Mouse (Mus musculus) embryo, embryonic 10.5 days (tissue): ENCODE data around the gene Notch3.
"Not testable (repeated sequence)": the region's sequence is repeated elsewhere in the genome, so short reads cannot be mapped to it uniquely, and the experiment has no call there.

Experiments used
- DNase-seq: peaks from one replicate; pipeline ENCODE4 v3.0.0-alpha.2; 2015; ENCODE audit warnings: low spot score

The Notch3 gene

DNA sequence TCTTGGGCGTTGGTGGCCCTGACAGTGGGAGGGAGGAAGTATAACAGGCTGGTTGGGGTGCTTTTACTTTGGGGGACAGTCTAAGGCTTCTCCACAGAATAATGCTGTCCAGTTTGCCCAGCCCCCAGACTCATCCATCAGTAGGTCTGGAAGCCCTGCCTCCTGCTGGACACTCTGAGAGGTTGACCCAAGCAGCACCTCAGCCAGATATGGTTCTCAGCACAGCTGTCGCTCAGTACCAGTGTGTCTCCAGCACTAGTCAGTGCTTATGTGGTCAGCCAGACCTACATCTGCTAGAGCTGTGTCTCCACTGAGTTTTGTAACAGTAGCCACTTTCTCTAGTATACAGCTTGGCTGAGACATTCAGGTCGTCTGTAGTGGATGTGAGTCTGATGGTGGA is 48.2 kb downstream of the Notch3 start:
- DNase-seq: peak; percentile 45

DNA sequence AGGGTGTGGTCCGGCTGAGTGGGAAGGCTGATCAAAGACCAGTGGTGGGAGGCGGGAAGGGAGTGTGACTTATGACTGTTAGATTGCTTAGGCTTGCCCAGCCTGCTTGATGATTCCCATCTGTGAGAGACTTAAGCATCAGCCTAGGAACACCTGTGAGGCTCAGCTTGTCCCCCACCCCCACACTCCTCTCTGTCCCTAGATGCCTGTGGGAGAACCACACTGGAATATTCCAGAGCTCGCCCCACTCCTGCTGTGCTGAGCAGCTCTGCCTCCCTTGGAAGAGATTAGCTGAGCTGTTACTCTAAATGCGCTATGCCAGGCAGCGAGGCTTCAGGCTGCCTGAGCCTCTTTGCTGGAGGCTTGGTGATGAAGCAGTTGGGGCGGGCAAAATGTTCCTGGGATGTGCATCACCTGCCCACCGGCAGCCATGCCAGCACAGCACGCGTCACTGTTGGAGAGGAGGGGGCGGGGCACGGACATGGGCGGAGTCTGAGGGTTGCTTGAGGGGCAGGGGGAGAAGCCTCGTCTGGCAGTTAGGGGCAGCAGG is 48.7 kb downstream of the Notch3 start:
- peak; percentile 72 for DNase-seq

DNA sequence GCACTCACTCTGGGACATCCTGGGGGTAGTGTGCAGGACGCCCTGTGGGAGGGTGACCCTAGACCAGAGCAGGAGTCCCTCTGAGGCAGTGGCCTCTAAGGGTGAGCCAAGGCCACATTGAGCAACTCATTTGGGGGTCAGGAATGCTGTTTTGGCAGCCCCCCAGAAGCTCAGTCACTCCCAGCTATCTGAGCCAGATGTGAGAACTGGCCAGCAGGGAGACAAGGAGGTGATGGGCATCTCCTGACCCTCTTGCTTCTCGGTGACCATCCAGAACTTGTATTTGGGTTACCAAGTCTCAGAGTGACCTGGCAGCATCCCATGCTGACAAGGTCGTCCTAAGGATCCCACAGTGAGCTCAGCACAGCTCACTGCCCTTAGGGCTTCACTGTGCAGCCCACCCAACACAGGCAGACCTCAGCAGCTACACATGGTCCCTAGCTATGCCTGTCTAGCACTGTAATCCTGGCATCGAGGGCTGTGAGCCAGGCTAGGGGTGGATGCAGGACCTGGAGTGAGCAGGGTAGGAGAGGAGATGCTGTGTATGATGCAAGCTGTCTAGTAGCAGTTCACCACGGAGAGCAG is 49.3 kb downstream of the Notch3 start:
- DNase-seq: no peak

DNA sequence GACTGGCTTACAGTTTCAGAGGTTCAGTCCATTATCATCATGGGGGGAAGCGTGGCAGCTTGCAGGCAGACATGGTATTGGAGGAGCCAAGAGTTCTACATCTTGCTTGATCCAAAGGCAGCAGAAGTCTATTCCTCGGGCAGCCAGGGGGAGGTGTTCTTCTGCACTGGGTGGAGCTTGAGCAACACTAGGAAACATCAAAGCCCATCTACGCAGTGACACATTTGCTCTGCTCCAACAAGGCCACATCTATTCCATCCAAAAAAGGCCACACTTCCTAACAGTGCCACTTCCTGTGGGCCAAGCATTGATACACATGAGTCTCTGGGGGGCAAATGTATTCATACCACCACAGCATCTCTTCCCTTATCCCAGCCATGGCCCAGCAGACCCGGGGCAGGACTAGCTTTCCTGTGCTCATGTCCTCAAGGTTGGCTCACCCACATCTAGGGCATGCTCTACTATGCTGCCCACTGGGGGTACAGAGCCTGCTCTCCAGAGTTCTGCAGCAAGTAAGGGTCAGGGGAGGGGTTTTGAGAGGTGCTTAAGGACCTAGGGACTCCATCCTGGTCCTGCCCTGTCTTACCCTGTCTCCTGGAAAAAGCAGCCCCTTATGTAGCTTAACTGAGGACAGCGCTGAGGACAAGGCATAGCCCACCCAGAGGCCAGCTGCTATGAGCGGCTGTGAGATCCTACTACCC is 49.9 kb downstream of the Notch3 start:
- no peak for DNase-seq

DNA sequence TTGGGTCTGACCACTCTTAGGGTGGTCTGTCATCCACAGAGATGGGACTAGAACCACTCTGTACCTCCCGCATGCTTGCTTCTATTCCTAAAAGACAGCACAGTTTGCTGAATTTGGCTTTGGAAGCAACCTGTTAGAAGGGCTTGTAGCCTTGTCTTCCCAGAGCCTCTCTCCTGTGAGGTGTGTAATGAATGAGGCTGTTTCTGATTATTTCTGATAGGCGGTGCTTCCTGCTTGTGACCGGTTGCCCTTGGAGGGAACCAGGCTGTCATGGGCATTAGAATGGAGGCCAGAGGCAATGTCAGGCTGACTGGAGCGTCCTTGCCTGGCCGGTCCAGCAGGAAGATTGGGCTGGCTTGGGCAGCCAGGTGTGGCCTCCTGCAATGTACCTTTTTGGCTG is 52.2 kb downstream of the Notch3 start:
- DNase-seq: peak; percentile 15

DNA sequence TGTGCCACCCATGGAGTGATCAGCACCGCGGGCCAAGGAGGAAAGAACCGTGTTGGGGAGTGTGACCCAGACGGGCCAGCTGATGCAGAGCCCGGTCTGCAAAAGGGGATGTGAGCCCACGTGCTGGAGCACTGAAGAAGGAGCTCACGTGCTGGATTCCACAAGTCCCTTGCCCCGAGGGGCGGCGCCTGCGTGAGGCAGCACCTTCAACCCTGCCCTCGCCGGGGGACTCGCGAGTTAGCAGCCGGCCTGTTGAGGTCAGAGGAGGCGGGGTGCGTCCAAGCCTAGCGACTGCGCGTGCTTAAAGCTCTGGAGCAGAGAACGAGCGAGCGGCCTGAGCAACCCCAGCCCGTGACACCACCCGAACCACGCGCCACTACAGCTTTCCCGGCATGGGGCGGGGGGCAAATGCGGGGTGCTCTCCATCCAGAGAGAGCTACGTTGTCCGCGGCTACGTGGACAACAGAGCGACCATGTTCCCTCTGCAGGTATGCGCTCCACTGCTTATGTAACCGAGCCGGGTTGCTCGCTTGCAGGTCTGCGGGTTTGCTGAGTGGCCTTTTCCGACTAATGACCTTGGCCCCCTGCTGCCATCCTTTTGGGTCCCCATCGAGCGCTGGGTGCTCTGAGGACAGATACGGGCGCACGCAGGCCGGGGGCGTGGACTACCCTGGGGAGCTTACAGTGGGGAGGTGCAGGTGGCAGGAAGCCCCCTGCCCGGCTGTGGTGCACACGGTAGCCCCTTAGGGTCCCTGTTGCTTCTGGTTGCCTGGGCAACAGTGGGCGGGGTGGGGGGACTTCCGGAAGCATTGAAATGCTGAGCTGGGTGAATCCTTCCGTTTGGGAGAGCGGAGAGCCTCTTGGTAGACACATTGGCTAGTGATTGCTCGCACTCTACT is 52.9 kb downstream of the Notch3 start:
- DNase-seq: peak; percentile 74

DNA sequence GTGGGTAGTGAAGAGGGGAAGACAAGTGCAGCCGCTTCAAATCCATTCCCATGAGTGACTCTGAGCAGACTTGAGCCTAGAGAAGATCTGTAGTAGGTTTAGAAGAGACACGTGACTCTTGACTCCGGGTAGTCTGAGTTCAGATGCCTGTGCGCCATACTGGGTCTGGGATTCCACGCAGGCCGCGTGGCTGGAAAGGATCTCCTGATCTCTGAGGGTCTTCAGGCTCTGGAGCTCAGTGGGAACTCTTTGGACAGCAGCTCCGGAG is 53.5 kb downstream of the Notch3 start:
- peak; percentile 37 for DNase-seq

DNA sequence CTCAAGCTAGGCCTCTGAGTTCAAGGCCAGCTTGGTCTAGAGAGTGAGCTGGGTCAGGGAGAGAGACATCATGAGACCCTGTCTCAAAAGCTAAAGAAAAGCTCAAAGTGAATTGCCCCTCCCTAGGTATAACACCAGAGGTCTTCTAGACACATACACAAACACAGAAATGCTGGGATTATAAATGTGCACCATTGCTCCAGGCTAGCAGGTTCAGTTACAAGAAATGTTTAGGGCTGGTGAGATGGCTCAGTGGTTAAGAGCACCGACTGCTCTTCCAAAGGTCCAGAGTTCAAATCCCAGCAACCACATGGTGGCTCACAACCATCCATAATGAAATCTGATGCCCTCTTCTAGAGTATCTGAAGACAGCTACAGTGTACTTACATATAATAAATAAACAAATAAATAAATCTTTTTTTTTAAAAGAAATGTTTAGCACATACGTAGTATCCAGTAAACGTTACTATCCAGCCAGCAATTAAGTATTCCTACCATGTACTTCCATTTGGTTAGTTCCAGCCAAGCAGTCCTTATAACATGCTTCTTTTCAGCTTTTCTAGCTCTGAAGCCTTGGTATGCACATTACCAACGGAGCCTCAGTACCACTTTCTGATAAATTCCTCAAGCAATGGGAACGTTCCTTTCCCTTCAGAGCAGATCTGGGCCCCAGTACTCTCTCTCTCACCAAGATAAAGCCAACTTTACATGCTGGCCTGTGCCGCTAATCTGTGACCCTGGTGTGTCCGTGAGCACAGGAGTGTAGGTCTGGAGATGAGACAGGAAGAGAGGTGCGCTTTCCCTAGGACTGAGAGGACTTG is 54.0 kb downstream of the Notch3 start:
- no peak for DNase-seq

DNA sequence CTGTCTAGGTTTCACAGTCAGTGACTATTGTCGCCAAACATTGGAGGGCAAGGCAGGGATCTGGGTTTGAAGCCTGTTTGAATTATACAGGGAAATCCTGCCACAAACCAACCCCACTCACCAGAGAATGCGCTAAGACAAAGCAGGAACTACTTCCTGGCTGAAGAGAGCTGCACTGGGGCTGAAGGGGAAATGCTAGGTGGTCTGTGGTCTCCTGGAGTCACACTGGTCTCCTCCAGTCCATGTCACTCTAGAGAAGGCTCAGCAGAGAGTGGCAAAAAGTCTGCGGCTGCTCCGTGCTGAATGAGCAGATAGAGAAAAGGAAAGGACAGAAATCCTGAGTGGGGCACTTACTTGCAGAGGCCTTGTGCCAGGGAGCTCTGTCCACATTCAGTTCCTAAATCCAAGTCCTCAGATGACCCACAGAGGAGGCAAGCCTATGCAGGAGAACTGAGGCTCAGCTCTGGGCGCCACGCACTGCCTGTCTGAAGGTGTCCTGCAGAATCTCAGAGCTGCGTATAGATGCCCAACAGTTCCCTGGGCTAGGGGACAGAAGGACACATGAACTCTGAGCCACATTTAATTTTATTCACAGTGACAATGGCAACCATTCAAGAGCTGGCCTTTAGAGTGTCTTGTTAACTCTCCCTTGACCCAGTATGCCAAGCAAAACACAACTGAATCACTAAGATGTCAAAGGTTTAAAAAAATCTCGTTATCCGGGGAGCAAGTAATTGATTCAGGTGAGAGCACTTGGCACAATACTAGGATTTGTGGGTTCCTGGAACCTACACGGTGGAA is 55.5 kb downstream of the Notch3 start:
- DNase-seq: no peak

DNA sequence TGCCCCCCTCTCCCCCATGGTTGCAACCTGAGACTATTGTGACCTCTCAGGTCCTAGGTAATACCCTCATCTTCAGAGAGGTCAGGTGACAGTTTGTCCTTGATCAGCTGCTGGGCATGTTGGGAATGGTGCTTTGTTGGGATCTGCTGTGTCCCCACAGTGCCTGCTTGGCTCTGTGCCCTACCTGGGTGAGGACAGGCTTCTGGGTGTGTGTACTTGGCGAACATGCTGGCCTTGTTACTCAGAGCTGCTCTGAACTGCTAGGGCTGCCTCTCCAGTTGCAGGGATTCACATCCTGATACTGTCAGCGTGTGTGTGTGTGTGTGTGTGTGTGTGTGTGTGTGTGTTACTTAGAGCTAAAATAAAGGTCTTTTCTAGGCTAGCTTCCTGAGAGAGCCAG is 56.2 kb downstream of the Notch3 start:
- DNase-seq: no peak

DNA sequence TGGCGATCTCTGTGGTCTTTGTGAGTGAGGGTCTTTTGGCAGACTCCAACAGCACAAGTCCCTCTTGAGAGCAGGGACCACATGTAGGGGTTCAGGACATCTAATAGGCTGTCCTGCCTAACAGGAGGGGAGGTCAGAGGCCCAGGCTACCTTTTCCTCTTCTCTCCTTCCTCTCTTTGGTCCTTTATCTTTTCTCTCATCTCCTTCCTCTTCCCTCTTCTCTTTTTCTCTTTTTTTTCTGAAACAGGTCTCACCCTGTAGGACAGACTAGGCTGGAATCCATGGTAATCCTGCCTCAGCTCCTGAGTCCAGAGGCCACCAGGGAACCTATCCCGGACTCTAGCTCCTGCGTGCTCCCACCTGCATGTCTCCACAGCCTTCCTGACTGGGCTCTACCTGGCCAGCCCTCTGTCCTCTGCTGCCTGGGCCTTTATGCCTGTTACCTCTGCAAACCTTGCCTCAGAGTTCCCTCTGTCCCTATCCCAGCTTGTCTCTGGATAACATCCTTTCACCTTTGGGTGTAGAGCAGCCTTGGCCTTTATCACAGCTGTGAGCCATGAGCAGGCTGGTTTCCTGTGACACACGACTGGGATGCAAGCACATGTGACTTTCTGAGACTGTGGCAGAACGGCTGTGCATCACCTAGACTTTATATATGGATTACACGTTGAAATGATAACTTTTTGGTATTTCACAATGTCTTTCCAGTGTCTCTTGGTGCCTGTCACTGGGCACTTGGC is 57.3 kb downstream of the Notch3 start:
- no peak for DNase-seq

DNA sequence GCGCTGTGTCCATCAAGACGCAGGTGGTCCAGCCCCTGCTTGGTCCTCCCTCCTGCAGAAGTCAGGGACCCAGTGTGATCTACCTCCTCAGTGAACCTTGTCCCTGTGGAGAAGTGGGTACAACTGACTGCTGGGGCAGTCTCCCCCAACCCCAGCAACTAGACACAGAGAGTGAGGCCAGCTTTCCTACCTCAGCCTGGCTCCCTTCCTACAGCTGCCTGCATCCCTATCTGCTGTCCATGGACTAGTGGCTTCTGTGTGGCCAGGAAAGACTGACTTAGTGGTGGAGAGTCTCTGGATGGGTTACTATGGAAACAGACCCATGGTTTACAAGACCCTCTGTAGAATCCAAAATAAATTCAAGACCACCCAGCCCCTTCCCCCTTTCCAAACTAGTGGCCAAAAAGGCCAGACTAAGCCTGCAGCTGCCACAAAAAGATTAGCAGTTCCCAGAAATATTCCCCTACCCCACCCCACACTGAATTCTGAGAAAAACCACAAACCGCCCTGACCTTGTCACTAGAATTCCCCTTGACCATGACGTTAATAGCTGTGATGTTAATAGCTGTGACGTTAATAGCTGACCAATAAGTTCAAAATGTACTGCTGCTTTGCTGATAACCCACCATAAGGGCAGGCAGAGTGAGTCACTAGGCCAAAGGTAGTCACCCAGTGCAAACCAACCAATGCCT is 58.2 kb downstream of the Notch3 start:
- not testable (repeated sequence) for DNase-seq

DNA sequence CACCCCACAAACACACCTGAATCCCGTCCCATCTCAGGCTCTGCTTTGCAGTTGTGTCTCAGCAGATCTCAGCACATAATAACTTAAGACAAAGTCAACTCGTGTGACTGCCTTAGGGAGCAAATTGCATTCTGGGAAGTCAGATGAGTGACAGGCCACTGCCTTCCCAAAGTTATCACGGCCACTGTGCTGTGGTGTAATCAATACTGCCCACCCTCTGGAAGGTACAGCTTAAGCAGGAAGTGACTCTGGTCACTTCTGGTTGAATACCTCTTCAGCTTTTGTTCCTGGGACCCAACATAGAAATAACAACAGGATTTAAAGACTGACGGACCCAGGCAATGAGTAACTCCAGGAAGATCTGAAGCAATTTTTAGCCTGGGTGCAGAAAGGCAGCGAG is 58.8 kb downstream of the Notch3 start:
- no peak for DNase-seq

DNA sequence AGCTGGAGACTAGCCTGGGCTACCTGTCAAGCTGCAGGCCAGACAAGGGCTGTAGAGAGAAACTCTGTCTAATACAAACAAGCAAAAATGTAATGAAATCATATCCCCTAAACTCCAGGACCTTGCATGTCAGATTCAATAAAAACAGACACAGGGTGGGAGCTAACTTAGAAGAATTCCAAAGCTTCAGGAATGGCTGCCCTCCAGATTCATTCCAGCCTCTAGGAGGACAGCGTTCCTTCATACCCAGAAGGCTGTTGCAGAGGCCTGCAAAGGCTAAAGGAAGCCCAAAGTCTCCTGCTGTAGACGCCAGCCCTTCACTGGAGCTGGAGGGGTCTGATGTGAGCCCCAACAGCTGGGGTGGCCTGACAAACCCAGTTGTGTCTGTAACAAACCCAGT is 60.3 kb downstream of the Notch3 start:
- no peak for DNase-seq

DNA sequence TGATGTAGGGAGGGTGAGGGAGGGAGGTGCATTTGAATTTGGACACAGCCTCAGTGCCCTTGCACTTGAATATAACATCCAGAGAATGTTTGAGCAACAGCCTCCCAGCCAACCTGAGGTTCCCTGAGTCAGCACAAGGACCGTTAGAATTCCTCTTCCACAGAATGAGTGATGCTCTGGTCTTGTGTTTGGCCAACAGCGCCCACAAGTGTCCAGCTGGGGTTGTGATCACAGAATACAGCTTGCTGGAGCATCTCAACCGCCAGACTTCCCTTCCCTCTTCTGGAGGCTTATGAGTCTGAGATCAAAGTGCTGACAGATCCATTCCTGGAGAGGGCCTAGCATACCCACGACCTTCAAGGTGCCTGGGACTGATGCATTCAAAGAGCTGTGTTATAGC is 63.6 kb downstream of the Notch3 start:
- DNase-seq: no peak

DNA sequence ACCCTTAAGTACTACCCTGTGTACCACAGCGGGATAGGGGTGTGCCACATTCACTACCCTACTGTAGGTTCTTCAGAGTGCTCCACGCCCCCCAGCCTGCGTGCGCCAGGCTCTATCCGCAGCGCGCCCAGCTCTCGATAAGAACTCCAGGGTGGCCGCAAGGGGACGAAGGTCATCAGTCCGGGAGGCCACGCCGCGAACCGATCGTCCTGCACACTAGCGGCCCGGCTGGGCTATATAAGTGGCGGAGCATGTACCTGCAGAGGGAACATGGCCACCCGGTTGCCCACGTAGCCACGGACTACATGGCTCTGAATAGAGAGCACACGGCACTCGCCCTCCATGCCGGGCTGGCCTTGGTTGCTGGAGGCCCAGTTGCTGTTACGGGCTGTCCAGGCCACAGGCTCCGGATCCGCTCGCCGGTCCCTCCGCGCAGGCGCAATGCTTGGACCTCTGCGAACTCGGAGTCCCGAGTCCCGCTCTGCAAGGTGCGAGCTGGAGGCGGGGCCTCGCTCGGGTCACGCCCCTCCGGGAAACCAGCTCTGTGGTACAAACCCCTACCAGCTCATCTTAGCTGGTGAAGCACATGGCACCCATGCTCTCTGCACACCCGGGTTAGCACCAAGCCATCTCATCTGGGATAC is 66.6 kb downstream of the Notch3 start:
- DNase-seq: peak; percentile 83

DNA sequence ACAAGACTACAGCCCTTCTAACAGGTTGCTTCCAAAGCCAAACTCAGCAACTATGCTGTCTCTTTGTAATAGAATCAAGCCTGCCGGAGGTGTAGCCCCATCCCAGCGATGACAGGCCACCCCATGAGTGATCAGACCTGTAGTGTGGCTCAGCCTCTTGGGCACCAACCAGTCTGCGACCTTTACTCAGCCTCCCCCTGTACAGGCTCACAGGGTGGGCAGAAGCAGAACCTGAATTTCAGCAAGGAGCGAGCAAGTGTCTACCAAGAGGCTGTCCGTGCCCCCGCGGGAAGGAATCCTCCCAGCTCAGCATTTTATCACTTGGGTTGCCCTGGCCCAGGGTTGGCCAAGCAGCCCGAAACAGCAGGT is 67.1 kb downstream of the Notch3 start:
- DNase-seq: no peak

DNA sequence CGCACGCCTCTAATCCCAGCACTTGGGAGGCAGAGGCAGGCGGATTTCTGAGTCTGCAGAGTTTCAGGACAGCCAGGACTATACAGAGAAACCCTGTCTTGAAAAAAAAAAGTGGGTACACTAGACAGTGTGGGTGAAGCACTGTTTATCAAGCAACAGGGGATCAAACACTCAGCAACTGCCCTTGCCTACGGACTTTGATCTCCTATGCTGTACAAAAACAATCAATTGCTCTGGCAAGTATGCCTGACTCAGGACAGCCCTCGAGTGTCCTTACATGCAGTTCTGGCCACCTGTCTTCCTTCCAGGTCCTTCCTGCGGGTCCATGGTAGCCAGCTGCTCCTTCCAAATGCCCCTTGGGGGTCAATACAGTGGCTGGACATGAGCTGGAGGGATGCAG is 67.7 kb downstream of the Notch3 start:
- DNase-seq: not testable (repeated sequence)

DNA sequence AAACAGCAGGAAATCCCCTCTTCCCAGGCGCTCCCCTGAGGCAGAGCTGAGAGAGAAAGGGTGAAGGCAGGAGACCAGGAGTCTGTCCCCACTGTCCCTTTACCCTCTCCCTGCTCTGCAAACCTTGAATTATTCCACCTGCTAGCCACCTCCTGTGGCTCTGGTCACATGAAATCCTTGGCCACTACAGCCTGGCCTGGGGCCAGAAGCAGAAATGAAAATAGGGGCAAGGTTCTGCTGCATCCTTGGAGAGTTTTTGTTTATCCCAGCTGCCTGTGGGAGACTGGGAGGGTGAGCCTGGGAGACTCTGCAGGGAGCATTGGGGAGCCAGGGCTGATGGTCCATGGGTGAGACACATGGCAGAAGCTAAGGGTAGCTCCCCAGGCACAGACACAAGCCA is 69.0 kb downstream of the Notch3 start:
- no peak for DNase-seq

DNA sequence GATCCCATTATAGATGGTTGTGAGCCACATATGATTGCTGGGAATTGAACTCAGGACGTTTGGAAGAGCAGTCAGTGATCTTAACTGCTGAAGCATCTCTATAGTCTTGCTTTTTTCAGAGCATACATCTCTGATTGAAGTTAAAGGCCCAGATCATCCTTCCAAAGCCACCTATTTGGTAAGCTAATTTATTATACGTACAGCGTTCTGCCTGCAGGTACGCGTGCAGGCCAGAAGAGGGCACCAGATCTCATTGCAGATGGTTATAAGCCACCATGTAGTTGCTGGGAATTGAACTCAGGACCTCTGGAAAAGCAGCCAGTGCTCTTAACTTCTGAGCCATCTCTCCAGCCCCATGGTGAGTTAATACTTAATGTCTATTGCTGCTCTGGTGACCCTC is 73.8 kb downstream of the Notch3 start:
- DNase-seq: no peak
